Mouse (Mus musculus): Measurements from ENCODE around the gene Slit2. TPM values are rescaled to one million over a fixed set of nuclear protein-coding genes. Genes with fewer than 3 reads are reported as not detected.

Gene Slit2
- polyA plus RNA-seq, 1 experiment = 0.20 TPM

DNA sequence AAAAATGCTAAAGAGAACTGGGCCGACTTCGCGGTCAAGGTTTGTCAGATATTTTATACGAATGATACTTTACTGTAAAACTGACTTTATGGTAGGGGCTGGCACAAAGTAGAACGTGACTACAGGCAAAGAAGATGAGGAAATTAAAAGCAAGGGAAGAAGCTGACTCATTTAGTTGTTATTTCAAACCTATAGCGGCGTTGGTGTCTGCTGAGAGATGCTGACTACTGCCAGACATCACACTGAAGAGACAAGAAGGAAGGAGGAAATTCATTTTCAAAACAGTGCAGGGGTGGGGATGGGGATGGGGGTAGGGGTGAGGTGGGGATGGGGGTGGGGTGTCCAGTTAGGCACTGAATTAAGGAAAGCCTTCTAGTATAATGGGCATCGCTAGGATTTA lies 987 bp upstream of the Slit2 start:
- no peak overlapping the region for H3K27ac ChIP-seq (ENCODE audit: insufficient read depth, low read length)
- WGBS = 58% methylated on average over 8 of the region's 8 CpGs
- H3K27me3 ChIP-seq (ENCODE audit: control insufficient read depth, insufficient read depth, low read length) = peaks cover 8% of the 10 kb centered on the region
- peaks cover 3% of the 10 kb centered on the region; the same call in 1 of the 2 replicates for H3K4me1 ChIP-seq (ENCODE audit: control insufficient read depth, insufficient read depth, insufficient read length)
- H3K36me3 ChIP-seq (ENCODE audit: control insufficient read depth, insufficient read depth, low read length) = no peaks in the 10 kb centered on the region
- no peak for TF ChIP-seq POLR2A (IDR thresholded peaks at IDR 0.05; ENCODE audit: low read depth, low read length)
- no peak for TF ChIP-seq CTCF (IDR thresholded peaks at IDR 0.05; ENCODE audit: extremely low read depth, insufficient read depth, insufficient read length, insufficient replicate concordance)
- H3K4me3 ChIP-seq (ENCODE audit: extremely low read depth, insufficient read depth, insufficient read length) = no peak overlapping the region
- DNase-seq (ENCODE audit: low read depth in 1 of 2, low spot score in 2 of 2) = no peak

DNA sequence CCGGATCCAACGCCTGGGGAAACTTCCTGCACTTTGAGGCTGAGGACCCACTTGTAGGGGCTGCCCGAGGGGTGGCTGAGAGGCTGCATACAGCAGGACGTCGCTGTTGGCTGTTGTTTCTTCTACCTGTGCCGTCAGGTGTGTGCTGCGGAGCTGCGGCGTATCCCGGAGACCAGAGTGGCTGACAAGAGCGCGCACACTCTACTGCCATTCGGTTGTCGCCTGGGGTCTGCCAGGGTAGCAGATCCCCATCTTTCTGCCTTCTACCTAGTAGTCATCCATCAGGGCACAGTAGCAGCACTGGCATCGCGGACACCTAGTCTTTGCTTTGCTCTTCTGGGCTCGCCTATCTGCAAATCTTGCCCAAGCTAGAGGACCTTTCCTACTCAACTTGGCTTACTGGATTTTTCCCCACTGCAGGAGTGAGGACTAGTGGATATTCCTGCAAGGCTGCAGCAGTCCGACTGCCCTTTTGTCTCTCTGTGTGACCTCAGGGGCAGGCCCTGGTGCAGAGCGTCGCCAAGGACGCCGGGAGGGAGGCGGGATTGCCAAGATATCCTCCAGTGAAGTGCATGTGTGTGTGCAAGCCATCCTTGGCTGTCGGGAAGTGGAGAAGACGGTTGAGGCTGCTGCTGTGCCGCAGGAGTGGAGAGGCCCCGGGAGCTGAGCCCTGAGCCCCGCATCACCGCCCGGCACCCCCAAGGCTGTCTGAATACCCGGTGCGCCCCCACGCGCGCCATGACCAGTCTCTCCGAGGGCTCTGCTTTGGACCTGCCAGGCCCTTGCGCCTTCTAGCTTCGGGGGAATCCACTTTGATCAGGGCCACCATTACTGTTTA lies 1.0 kb downstream of the Slit2 start:
- 4% methylated on average over 38 of the region's 38 CpGs for WGBS
- no peak overlapping the region for H3K27ac ChIP-seq (ENCODE audit: insufficient read depth, low read length)
- peaks cover 8% of the 10 kb centered on the region for H3K27me3 ChIP-seq (ENCODE audit: control insufficient read depth, insufficient read depth, low read length)
- TF ChIP-seq POLR2A (IDR thresholded peaks at IDR 0.05; ENCODE audit: low read depth, low read length) (no peak), CTCF (IDR thresholded peaks at IDR 0.05; ENCODE audit: extremely low read depth, insufficient read depth, insufficient read length, insufficient replicate concordance) (no peak)
- no peak for DNase-seq (ENCODE audit: low read depth in 1 of 2, low spot score in 2 of 2)
- no peaks in the 10 kb centered on the region for H3K36me3 ChIP-seq (ENCODE audit: control insufficient read depth, insufficient read depth, low read length)
- H3K4me3 ChIP-seq (ENCODE audit: extremely low read depth, insufficient read depth, insufficient read length) = no peak overlapping the region
- H3K4me1 ChIP-seq (ENCODE audit: control insufficient read depth, insufficient read depth, insufficient read length) = peaks cover 3% of the 10 kb centered on the region; the same call in 1 of the 2 replicates

DNA sequence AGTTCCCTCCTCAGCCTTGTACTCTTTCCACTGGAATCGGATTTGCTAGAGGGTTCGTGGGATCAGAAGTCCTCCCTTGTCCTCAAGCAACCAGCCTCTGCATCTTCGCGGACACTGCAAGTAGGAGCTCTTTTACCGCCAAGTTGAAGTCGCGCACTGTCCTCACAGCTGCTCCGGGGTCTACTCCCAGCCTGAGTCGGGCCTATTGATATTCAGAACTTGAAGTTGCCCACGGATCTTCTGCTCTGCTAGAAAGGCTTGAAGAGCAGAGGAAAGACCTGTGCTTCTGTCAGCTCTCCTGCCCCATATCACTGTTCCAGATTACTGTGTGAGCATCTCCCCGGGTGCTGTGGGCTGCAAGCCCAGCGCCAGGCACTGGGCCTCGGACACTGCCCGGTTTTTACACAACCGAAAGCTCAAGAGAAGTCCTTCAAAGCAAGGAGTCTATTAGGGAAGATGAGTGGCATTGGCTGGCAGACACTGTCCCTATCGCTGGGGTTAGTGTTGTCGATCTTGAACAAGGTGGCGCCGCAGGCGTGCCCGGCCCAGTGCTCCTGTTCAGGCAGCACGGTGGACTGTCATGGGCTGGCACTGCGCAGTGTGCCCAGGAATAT lies 1.8 kb downstream of the Slit2 start:
- WGBS = 6% methylated on average over 23 of the region's 23 CpGs
- H3K36me3 ChIP-seq (ENCODE audit: control insufficient read depth, insufficient read depth, low read length) = no peaks in the 10 kb centered on the region
- peaks cover 8% of the 10 kb centered on the region for H3K27me3 ChIP-seq (ENCODE audit: control insufficient read depth, insufficient read depth, low read length)
- peaks cover 3% of the 10 kb centered on the region; the same call in 1 of the 2 replicates for H3K4me1 ChIP-seq (ENCODE audit: control insufficient read depth, insufficient read depth, insufficient read length)
- no peak overlapping the region for H3K27ac ChIP-seq (ENCODE audit: insufficient read depth, low read length)
- no peak for DNase-seq (ENCODE audit: low read depth in 1 of 2, low spot score in 2 of 2)
- no peak for TF ChIP-seq CTCF (IDR thresholded peaks at IDR 0.05; ENCODE audit: extremely low read depth, insufficient read depth, insufficient read length, insufficient replicate concordance)
- TF ChIP-seq POLR2A (IDR thresholded peaks at IDR 0.05; ENCODE audit: low read depth, low read length) = no peak
- H3K4me3 ChIP-seq (ENCODE audit: extremely low read depth, insufficient read depth, insufficient read length) = no peak overlapping the region

DNA sequence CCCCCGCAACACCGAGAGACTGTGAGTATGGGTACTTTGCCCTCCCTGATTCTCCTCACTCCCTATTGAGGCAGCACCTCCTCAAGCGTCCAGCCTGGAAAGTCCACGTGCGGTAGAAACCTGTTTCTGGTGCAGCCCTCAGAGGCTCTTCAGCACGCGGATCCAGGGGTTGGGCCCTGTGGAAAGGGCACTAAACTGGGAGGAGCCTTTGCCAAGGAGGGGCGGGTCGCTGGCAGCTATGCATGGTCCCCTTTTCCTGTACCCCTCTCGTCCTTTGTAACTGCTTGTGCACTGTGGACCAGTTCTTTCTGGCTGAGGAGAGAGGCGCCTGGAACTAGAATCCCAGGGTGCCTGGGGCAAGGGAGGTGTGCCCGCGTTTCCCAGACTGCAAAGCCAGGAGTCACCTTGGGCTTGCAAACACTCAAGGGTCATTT lies 2.3 kb downstream of the Slit2 start:
- Histone ChIP-seq H3K4me3 (ENCODE audit: extremely low read depth, insufficient read depth, insufficient read length) (no peak overlapping the region), H3K27ac (ENCODE audit: insufficient read depth, low read length) (no peak overlapping the region), H3K4me1 (ENCODE audit: control insufficient read depth, insufficient read depth, insufficient read length) (peaks cover 3% of the 10 kb centered on the region; the same call in 1 of the 2 replicates), H3K27me3 (ENCODE audit: control insufficient read depth, insufficient read depth, low read length) (peaks cover 8% of the 10 kb centered on the region), H3K36me3 (ENCODE audit: control insufficient read depth, insufficient read depth, low read length) (no peaks in the 10 kb centered on the region)
- DNase-seq (ENCODE audit: low read depth in 1 of 2, low spot score in 2 of 2) = no peak
- TF ChIP-seq CTCF (IDR thresholded peaks at IDR 0.05; ENCODE audit: extremely low read depth, insufficient read depth, insufficient read length, insufficient replicate concordance) (no peak), POLR2A (IDR thresholded peaks at IDR 0.05; ENCODE audit: low read depth, low read length) (no peak)
- 3% methylated on average over 13 of the region's 13 CpGs for WGBS

DNA sequence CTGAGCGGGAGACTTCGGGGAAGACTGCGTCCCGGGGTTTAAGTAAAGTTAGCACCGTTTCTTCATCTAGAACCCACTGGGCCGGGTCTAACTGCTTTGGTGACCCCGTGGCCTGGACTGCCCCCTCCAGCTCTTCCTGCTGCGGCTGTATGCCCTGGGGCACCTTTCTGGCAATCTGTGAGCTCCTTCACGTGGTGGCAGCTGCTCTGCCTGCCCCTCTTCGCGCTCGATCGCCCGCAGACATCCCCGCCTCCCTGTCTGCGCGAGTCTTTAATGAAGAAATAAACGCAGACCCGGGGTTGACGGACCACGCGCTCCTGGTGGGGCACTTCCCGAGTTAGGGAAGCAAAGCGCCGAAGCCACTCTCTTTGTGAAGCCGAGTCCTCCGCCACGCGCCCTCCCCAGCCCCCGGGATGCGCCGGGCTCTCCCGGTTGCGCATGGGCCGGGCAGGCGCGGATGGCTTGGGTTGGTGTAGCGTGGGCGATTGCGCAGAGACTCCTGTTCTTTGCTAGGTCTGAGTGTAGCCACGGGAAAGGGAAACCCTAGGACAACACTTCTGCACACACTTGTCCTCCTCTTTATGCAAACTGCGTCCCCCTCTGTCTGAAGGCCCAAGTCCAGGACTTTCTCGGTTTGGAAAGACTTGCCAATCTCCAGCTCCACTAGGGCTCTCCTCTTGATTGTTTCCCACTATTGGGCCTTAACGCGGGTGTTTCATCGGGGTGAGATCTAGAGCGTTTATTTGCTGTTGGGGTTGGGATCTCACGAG lies 3.1 kb downstream of the Slit2 start:
- Histone ChIP-seq H3K4me3 (ENCODE audit: extremely low read depth, insufficient read depth, insufficient read length) (no peak overlapping the region), H3K4me1 (ENCODE audit: control insufficient read depth, insufficient read depth, insufficient read length) (peaks cover 3% of the 10 kb centered on the region; the same call in 1 of the 2 replicates), H3K27ac (ENCODE audit: insufficient read depth, low read length) (no peak overlapping the region), H3K36me3 (ENCODE audit: control insufficient read depth, insufficient read depth, low read length) (no peaks in the 10 kb centered on the region), H3K27me3 (ENCODE audit: control insufficient read depth, insufficient read depth, low read length) (peaks cover 8% of the 10 kb centered on the region)
- TF ChIP-seq POLR2A (IDR thresholded peaks at IDR 0.05; ENCODE audit: low read depth, low read length) (no peak), CTCF (IDR thresholded peaks at IDR 0.05; ENCODE audit: extremely low read depth, insufficient read depth, insufficient read length, insufficient replicate concordance) (no peak)
- WGBS = 6% methylated on average over 48 of the region's 48 CpGs
- DNase-seq (ENCODE audit: low read depth in 1 of 2, low spot score in 2 of 2) = no peak

DNA sequence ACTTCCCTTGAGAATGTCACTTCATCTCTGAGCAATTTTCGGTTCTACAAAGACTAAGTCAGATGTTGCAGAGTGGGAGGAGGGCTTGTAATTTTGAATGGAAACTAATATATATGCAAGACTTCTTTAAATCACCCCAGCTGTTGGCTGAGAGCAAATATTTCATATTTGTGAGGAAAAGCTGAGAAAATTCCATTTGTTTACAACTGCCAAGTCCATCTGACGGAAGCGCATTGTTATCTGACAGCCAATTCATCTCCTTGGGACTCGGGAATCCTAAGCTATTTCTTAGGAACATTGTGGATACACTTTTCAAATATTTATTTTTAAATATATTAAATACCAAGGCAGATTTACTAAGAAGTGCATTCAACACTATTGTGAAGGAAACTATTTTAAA lies 8.0 kb downstream of the Slit2 start:
- no peak for DNase-seq (ENCODE audit: low read depth in 1 of 2, low spot score in 2 of 2)
- no peak for TF ChIP-seq CTCF (IDR thresholded peaks at IDR 0.05; ENCODE audit: extremely low read depth, insufficient read depth, insufficient read length, insufficient replicate concordance)
- TF ChIP-seq POLR2A (IDR thresholded peaks at IDR 0.05; ENCODE audit: low read depth, low read length) = no peak
- 83% methylated on average over 4 of the region's 4 CpGs for WGBS
- Histone ChIP-seq H3K4me1 (ENCODE audit: control insufficient read depth, insufficient read depth, insufficient read length) (no peaks in the 10 kb centered on the region), H3K36me3 (ENCODE audit: control insufficient read depth, insufficient read depth, low read length) (no peaks in the 10 kb centered on the region), H3K27me3 (ENCODE audit: control insufficient read depth, insufficient read depth, low read length) (no peaks in the 10 kb centered on the region), H3K27ac (ENCODE audit: insufficient read depth, low read length) (no peak overlapping the region), H3K4me3 (ENCODE audit: extremely low read depth, insufficient read depth, insufficient read length) (no peak overlapping the region)

Measured in spleen, adult 2 months (tissue).